Mouse (Mus musculus): ENCODE data around the gene Pfkl. TPM values are rescaled to one million over a fixed set of nuclear protein-coding genes. Genes with fewer than 3 reads are reported as not detected.

Pfkl gene
- polyA plus RNA-seq, 1 experiment = 98.6 TPM

GRCm38 (mm10) chr10:78008169-78008568 is 1.7 kb downstream of the Pfkl start:
- TF ChIP-seq CTCF (IDR thresholded peaks at IDR 0.05; ENCODE audit: borderline replicate concordance, insufficient read depth, low read depth, low read length) = no peak
- TF ChIP-seq POLR2A (IDR thresholded peaks at IDR 0.05; ENCODE audit: borderline replicate concordance, insufficient read depth, low read length) = no peak
- Histone ChIP-seq H3K27me3 (ENCODE audit: control insufficient read depth, insufficient read depth, low read length) (no peaks in the 10 kb centered on the region), H3K4me3 (replicated peaks; ENCODE audit: insufficient read depth, low read depth, low read length) (no peak overlapping the region), H3K4me1 (ENCODE audit: control insufficient read depth, insufficient read depth, low read length) (peaks cover 8% of the 10 kb centered on the region), H3K27ac (ENCODE audit: insufficient read depth, low read length) (no peak overlapping the region)
- 75% methylated on average over 3 of the region's 3 CpGs for WGBS
- no peak for DNase-seq

- Histone ChIP-seq H3K4me3 (replicated peaks; ENCODE audit: insufficient read depth, low read depth, low read length) (no peak overlapping the region), H3K27ac (ENCODE audit: insufficient read depth, low read length) (no peak overlapping the region), H3K4me1 (ENCODE audit: control insufficient read depth, insufficient read depth, low read length) (peaks cover 8% of the 10 kb centered on the region), H3K27me3 (ENCODE audit: control insufficient read depth, insufficient read depth, low read length) (no peaks in the 10 kb centered on the region)
- TF ChIP-seq CTCF (IDR thresholded peaks at IDR 0.05; ENCODE audit: borderline replicate concordance, insufficient read depth, low read depth, low read length) (no peak), POLR2A (IDR thresholded peaks at IDR 0.05; ENCODE audit: borderline replicate concordance, insufficient read depth, low read length) (no peak)
- DNase-seq = no peak
- 80% methylated on average over 7 of the region's 7 CpGs for WGBS
Measured at GRCm38 (mm10) chr10:78007203-78007602, 2.7 kb downstream of the Pfkl start.

- no peak for DNase-seq
- 91% methylated on average over 4 of the region's 4 CpGs for WGBS
- no peak overlapping the region for H3K4me3 ChIP-seq (replicated peaks; ENCODE audit: insufficient read depth, low read depth, low read length)
- H3K27ac ChIP-seq (ENCODE audit: insufficient read depth, low read length) = no peak overlapping the region; the same call in 1 of the 2 replicates
- H3K4me1 ChIP-seq (ENCODE audit: control insufficient read depth, insufficient read depth, low read length) = peaks cover 8% of the 10 kb centered on the region
- no peaks in the 10 kb centered on the region for H3K27me3 ChIP-seq (ENCODE audit: control insufficient read depth, insufficient read depth, low read length)
- TF ChIP-seq CTCF (IDR thresholded peaks at IDR 0.05; ENCODE audit: borderline replicate concordance, insufficient read depth, low read depth, low read length) = no peak
- TF ChIP-seq POLR2A (IDR thresholded peaks at IDR 0.05; ENCODE audit: borderline replicate concordance, insufficient read depth, low read length) = no peak
Measured at GRCm38 (mm10) chr10:78005791-78006438, 4.0 kb downstream of the Pfkl start.

- Histone ChIP-seq H3K4me1 (ENCODE audit: control insufficient read depth, insufficient read depth, low read length) (peaks cover 8% of the 10 kb centered on the region), H3K27me3 (ENCODE audit: control insufficient read depth, insufficient read depth, low read length) (no peaks in the 10 kb centered on the region), H3K4me3 (replicated peaks; ENCODE audit: insufficient read depth, low read depth, low read length) (no peak overlapping the region), H3K27ac (ENCODE audit: insufficient read depth, low read length) (no peak overlapping the region)
- 88% methylated on average over 3 of the region's 3 CpGs for WGBS
- no peak for DNase-seq
- TF ChIP-seq CTCF (IDR thresholded peaks at IDR 0.05; ENCODE audit: borderline replicate concordance, insufficient read depth, low read depth, low read length) (no peak), POLR2A (IDR thresholded peaks at IDR 0.05; ENCODE audit: borderline replicate concordance, insufficient read depth, low read length) (no peak)
Measured at GRCm38 (mm10) chr10:78004479-78005100, 5.3 kb downstream of the Pfkl start.

- H3K27ac ChIP-seq (ENCODE audit: insufficient read depth, low read length) = no peak overlapping the region
- DNase-seq = no peak
- peaks cover 3% of the 10 kb centered on the region; the same call in 1 of the 2 replicates for H3K4me1 ChIP-seq (ENCODE audit: control insufficient read depth, insufficient read depth, low read length)
- TF ChIP-seq POLR2A (IDR thresholded peaks at IDR 0.05; ENCODE audit: borderline replicate concordance, insufficient read depth, low read length) = no peak
- TF ChIP-seq CTCF (IDR thresholded peaks at IDR 0.05; ENCODE audit: borderline replicate concordance, insufficient read depth, low read depth, low read length) = no peak
- no peak overlapping the region for H3K4me3 ChIP-seq (replicated peaks; ENCODE audit: insufficient read depth, low read depth, low read length)
- 94% methylated on average over 2 of the region's 2 CpGs for WGBS
- no peaks in the 10 kb centered on the region for H3K27me3 ChIP-seq (ENCODE audit: control insufficient read depth, insufficient read depth, low read length)
Measured at GRCm38 (mm10) chr10:78002316-78002715, 7.6 kb downstream of the Pfkl start.

- Histone ChIP-seq H3K4me1 (ENCODE audit: control insufficient read depth, insufficient read depth, low read length) (peaks cover 3% of the 10 kb centered on the region; the same call in 1 of the 2 replicates), H3K27me3 (ENCODE audit: control insufficient read depth, insufficient read depth, low read length) (no peaks in the 10 kb centered on the region), H3K4me3 (replicated peaks; ENCODE audit: insufficient read depth, low read depth, low read length) (no peak overlapping the region), H3K27ac (ENCODE audit: insufficient read depth, low read length) (no peak overlapping the region)
- TF ChIP-seq CTCF (IDR thresholded peaks at IDR 0.05; ENCODE audit: borderline replicate concordance, insufficient read depth, low read depth, low read length) (no peak), POLR2A (IDR thresholded peaks at IDR 0.05; ENCODE audit: borderline replicate concordance, insufficient read depth, low read length) (no peak)
- 24% methylated on average over 11 of the region's 11 CpGs for WGBS
- no peak for DNase-seq
Measured at GRCm38 (mm10) chr10:78001796-78002195, 8.1 kb downstream of the Pfkl start.

- Histone ChIP-seq H3K27me3 (ENCODE audit: control insufficient read depth, insufficient read depth, low read length) (no peaks in the 10 kb centered on the region), H3K4me1 (ENCODE audit: control insufficient read depth, insufficient read depth, low read length) (no peaks in the 10 kb centered on the region; the same call in 1 of the 2 replicates), H3K27ac (ENCODE audit: insufficient read depth, low read length) (no peak overlapping the region), H3K4me3 (replicated peaks; ENCODE audit: insufficient read depth, low read depth, low read length) (no peak overlapping the region)
- TF ChIP-seq POLR2A (IDR thresholded peaks at IDR 0.05; ENCODE audit: borderline replicate concordance, insufficient read depth, low read length) (no peak), CTCF (IDR thresholded peaks at IDR 0.05; ENCODE audit: borderline replicate concordance, insufficient read depth, low read depth, low read length) (no peak)
- no peak for DNase-seq
- 67% methylated on average over 5 of the region's 5 CpGs for WGBS
Measured at GRCm38 (mm10) chr10:78000200-78000599, 9.7 kb downstream of the Pfkl start.

- Histone ChIP-seq H3K27ac (ENCODE audit: insufficient read depth, low read length) (no peak overlapping the region), H3K27me3 (ENCODE audit: control insufficient read depth, insufficient read depth, low read length) (no peaks in the 10 kb centered on the region), H3K4me1 (ENCODE audit: control insufficient read depth, insufficient read depth, low read length) (no peaks in the 10 kb centered on the region), H3K4me3 (replicated peaks; ENCODE audit: insufficient read depth, low read depth, low read length) (no peak overlapping the region)
- WGBS = 36% methylated on average over 3 of the region's 3 CpGs
- no peak for DNase-seq
- no peak for TF ChIP-seq POLR2A (IDR thresholded peaks at IDR 0.05; ENCODE audit: borderline replicate concordance, insufficient read depth, low read length)
- TF ChIP-seq CTCF (IDR thresholded peaks at IDR 0.05; ENCODE audit: borderline replicate concordance, insufficient read depth, low read depth, low read length) = no peak
Measured at GRCm38 (mm10) chr10:77995639-77996038, 14.2 kb downstream of the Pfkl start.
